Mouse (Mus musculus): Measurements from ENCODE around the gene Gm8897. TPM values are rescaled to one million over a fixed set of nuclear protein-coding genes. Genes with fewer than 3 reads are reported as not detected.
"Not testable (repeated sequence)": the region's sequence is repeated elsewhere in the genome, so short reads cannot be mapped to it uniquely, and the experiment has no call there.

The Gm8897 gene
- polyA plus RNA-seq (2015; fragmentation: Nextera tagmentation; extraction: Ambion mirVana) = not detected in 2 replicates

- 57% methylated on average over 2 of the region's 2 CpGs for WGBS
- not testable (repeated sequence) for H3K4me2 ChIP-seq (replicated peaks; ENCODE audit: low read depth); ATAC-seq (ENCODE audit: low FRiP score, low TSS enrichment); H3K36me3 ChIP-seq (ENCODE audit: control insufficient read depth, insufficient read depth, low read length); H3K9me3 ChIP-seq (ENCODE audit: control insufficient read depth, low read length); H3K4me1 ChIP-seq (replicated peaks; ENCODE audit: control insufficient read depth, insufficient read depth); H3K9ac ChIP-seq (ENCODE audit: low read length); H3K27me3 ChIP-seq (ENCODE audit: control insufficient read depth, insufficient read depth, low read length); H3K27ac ChIP-seq (replicated peaks); H3K4me3 ChIP-seq (ENCODE audit: low read depth, low read length); DNase-seq (ENCODE audit: low spot score)
Observed at GRCm38 (mm10) chr5:11416118-11416517, at the start of gene Gm8897. TSS of gene Gm8897 (plus strand) at chr5:11416418.

- not testable (repeated sequence) for DNase-seq (ENCODE audit: low spot score); ATAC-seq (ENCODE audit: low FRiP score, low TSS enrichment); H3K4me1 ChIP-seq (replicated peaks; ENCODE audit: control insufficient read depth, insufficient read depth); H3K27me3 ChIP-seq (ENCODE audit: control insufficient read depth, insufficient read depth, low read length); H3K9me3 ChIP-seq (ENCODE audit: control insufficient read depth, low read length); H3K4me2 ChIP-seq (replicated peaks; ENCODE audit: low read depth); H3K9ac ChIP-seq (ENCODE audit: low read length); H3K4me3 ChIP-seq (ENCODE audit: low read depth, low read length); H3K27ac ChIP-seq (replicated peaks); H3K36me3 ChIP-seq (ENCODE audit: control insufficient read depth, insufficient read depth, low read length)
- WGBS = 83% methylated on average over 1 of the region's 1 CpGs
Observed at GRCm38 (mm10) chr5:11416691-11417090, 473 bp downstream of the Gm8897 start.

Other genes with a start within 250 kb of the Gm8897 start
- gene Gm5861, start 233.3 kb upstream of the Gm8897 start, polyA plus RNA-seq (2015; fragmentation: Nextera tagmentation; extraction: Ambion mirVana) = not detected in 2 replicates
- gene Gm8890, start 160.4 kb upstream of the Gm8897 start, polyA plus RNA-seq (2015; fragmentation: Nextera tagmentation; extraction: Ambion mirVana) = not detected in 2 replicates
- not detected in 2 replicates for gene Speer1, start 74.9 kb upstream of the Gm8897 start, polyA plus RNA-seq (2015; fragmentation: Nextera tagmentation; extraction: Ambion mirVana)
- not detected in 2 replicates for gene Gm8906, start 86.3 kb downstream of the Gm8897 start, polyA plus RNA-seq (2015; fragmentation: Nextera tagmentation; extraction: Ambion mirVana)
- not detected in 2 replicates for gene Gm6460, start 178.5 kb downstream of the Gm8897 start, polyA plus RNA-seq (2015; fragmentation: Nextera tagmentation; extraction: Ambion mirVana)

All from stomach, postnatal 0 days (tissue).